Mouse (Mus musculus) cerebellum, adult 2 months (tissue): ENCODE measurements around the gene Castor2.

Experiments used
- CTCF ChIP-seq: fragments of 200-500 bp; IDR thresholded peaks from 2 replicates; pipeline ENCODE4 v1.5.1; 2011; ENCODE audit warnings: low read depth, mild to moderate bottlenecking, control low read depth, low read length, moderate library complexity, borderline replicate concordance; ENCODE audit not compliant: insufficient read depth
- POLR2A ChIP-seq: fragments of 200-500 bp; IDR thresholded peaks from 2 replicates; pipeline ENCODE4 v1.6.1; 2011; ENCODE audit warnings: low read length, control low read depth, borderline replicate concordance; ENCODE audit not compliant: insufficient read depth

GRCm38 (mm10) chr5:134176169-134176881 is 76.8 kb downstream of the Castor2 start, which contains the start of gene Rcc1l:
- TF ChIP-seq CTCF (no peak), POLR2A (0 out of 2 replicates have a peak, but pooled peaks have one; percentile 30)
